Mouse (Mus musculus): ENCODE results near the gene Adamts13. TPM values are rescaled to one million over a fixed set of nuclear protein-coding genes. Genes with fewer than 3 reads are reported as not detected.

Adamts13 gene
- polyA plus RNA-seq (2012; rRNA removed) = 0.04 and 0.10 TPM in 2 replicates

DNA sequence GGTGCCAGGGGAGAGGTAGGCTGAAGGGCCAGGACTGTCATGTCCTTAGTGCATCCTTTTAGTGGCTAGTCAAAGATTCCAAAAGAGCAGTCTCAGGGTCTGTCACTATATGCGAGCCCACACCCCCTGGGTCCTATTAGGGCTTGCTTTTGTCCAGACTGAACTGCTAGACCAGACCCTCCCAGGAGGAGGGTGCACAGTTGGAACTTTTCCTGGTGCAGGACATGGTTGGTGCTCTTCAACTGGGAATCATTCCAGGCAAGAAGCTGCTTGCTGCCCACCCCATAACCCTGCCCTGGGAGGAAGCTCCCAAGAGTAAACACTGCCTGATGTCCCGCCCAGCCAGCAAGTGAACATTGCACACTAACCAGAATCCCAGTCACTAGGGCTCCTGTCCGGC lies at the start of gene Adamts13:
Adamts13 (plus strand) TSS at position 301 of the 400 bp plus-strand sequence.
- DNase-seq (ENCODE audit: low read depth) = no peak

DNA sequence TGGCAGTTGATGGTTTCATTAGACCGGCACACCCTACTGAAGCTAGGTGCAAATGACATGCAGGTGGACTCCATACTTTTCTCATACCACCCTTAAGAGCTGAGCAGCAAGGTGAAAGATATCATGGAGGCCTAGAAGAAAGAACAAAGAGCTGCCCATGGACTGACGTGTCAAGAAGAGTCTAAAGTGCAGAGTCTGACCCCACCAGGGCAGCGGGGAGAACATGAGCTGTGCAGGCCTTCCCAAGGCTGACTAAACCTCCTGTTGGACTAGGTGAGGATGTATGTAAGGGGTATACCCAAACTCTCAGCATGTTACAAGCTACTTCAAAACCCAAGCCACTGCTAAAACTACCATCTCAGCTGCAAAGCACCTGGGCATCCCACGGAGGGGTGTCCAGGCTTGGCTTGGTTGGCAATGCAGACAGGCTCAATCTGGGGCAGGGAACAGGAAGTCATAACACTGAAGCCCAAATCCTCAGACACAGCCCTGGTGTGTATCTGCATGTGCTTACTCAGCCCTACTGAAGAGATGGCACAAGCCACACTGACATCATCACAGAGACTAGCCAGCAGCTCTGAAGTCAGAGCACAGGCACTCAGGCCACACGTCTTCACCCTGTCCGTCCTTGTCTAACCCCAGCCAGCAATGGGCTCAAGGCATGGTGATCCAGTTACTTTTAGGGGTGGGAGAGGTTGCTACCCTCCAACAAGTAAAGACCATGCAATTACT lies 45.3 kb upstream of the Adamts13 start:
- no peak for DNase-seq (ENCODE audit: low read depth)

DNA sequence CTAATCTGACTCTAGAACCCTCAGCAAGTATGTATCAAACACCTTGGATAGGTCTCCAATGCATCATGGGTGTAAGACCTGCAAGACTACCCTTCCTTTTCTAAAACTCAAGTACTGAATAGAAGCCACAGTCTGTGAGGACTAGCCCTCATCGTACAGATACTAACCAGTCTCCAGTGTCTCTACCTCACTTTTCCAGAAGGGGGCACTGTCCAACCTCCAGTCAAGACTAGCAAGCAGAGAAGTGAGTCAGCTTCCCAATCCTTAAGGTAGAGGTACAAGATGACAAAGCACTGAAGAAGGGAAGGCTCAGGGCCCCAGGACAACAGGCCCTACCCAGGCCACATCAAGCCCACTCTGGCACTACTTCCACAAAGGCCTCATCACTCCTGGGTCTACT lies 42.8 kb upstream of the Adamts13 start:
- no peak for DNase-seq (ENCODE audit: low read depth)

DNA sequence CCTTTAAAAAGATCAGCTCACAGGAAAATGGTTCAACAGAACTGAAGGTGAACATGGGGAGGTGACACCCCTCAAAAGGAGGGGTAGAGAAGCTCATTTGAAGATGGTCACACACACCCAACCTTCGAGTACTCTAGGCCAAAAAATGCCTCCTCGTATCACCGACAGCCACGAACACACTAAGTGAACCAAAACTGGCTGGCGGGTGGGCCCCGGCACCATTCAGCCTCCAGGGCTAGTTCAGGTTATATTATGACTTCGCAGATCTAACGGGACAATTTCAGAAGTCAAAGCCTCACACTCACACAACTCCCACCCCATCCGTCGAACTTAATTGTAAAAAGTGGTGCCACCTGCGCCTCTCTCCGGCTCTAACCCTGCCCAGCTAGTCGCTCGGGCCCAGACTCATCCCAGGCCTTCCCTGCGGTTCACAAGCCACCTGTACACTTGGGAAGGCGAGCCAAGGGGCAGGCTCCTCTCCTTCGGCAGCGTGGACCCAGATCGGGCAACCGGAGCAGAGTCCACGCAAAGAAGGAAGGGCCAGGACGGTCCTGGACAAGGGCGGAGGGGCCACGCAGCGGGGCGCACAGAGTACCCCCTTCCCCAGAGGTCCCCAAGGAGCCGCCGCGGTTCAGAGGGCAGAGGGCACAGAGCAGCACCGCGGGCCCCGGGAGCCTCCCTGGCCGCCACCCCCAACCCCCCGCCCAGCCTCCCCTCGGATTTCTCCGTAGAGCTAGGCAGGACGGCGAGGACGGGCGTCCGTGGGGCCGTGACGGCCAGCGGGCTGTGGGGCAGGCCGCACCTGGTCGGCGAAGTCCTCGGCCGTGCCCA lies 40.5 kb upstream of the Adamts13 start:
- no peak for DNase-seq (ENCODE audit: low read depth)

DNA sequence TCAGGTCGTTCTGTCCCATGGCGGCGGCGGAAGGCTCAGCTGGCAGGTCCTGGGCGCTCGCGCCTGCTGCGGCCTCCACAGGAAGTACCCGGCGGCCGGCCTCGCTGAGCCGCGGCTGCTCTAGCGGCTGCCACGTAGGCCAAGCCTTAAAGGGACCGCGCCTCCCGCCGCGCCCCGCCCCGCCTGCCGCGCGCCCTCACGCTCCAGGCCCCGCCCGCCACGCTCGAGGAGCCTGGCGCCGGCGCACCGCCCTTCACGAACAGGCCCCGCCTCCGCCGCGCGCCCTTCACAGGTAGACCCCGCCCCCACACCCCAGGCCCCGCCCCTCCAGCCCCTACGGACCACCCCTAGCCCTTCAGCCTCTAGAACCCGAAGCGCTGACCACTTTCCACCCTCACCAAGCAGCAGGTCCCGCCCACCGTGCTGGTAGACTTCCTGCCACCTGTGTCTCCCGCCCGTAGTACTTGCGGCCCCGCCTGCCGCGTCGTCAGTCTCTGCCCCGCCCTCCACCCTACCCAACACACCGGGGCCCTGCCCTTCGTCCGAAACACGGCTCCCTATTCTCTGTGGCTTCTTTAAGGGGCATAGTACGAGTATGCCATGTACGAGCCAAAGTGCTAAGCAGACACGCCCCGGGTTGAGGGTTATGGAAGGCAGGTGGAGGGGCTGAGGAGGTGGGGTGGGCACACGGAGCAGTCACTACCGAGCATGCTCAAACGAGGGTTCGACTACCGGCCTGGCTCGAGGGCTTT lies 39.7 kb upstream of the Adamts13 start, which contains the start of the genes Surf4 and Stkld1:
Surf4 (minus strand) TSS at position 625 of the 752 bp plus-strand sequence.
Stkld1 (plus strand) TSS at position 744 of the 752 bp plus-strand sequence.
- no peak for DNase-seq (ENCODE audit: low read depth)

DNA sequence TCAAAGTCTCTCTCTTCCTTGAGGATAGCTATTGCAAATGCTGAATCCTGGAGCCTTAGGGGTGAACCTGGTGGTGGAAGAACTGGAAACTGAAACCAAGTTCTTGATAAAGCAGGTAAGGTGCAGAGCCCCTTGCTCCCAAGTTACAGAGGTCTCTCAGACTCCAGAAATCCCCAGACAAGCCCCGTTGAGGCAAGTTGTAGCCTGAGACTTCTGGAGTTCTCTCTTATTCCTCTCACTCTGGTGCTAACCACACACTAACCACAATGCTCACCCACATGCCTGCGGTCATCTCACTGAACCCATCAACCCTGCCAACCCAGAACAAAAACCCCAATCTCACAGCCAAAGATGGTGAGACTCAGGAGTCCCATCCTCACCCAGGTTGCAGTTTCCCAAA lies 37.9 kb upstream of the Adamts13 start:
- no peak for DNase-seq (ENCODE audit: low read depth)

DNA sequence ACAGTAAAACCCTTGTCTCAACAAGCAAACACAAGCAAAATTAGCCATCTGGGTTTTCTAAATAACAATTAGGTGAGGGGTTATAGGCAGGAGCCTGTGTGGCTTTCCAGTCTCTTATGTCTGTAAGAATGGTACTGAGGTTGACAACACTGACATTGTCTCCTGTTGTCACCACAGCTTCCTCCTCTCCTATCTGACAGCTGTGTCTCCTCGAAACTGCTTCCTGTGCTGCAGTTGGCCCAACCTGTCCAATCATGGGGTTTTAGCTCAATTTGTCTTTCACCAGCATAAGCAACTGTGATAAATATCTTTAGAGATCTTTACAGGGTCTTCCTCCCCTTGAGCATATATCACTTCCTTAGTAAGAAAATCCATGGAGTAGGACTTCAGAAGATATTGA lies 36.8 kb upstream of the Adamts13 start:
- no peak for DNase-seq (ENCODE audit: low read depth)

DNA sequence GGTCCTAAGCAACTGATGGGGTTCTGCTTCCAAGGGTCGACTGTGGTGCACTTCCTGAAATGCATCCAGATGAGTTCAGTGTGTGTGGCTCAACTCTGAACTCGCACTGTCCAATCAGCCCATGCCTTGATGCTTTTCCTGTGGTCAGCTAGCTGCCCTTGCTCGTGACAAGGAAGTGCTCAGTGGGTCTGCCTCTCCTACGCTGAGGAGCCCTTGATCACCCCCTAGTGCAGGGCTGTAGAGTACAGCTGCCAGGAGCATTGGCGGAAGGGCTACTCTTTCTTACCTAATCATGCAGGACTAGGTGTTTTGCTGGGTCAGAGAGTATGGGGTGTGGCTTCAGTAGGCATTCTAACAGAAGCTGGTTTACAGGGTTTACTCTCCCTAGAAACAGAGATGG lies 31.7 kb upstream of the Adamts13 start:
- DNase-seq (ENCODE audit: low read depth) = no peak

DNA sequence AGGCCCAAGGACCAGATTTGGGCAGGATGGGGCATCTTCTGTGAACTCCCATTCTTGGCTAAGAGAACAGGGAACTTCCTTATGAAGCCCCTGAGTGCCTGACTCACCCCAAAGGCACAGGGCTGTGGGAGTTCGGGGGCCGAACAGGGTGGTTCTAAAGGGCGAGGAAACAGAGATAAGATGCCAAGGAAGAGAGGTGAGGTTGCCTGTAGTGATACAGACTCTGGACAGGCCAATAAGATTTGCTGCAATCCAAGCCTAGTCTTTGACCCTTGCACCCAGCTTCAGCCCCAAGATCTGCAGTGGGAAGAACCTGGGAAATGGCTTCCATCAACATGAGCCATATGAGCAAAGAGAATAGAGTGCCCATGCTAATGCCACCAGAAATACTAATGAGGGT lies 30.0 kb upstream of the Adamts13 start:
- DNase-seq (ENCODE audit: low read depth) = no peak

DNA sequence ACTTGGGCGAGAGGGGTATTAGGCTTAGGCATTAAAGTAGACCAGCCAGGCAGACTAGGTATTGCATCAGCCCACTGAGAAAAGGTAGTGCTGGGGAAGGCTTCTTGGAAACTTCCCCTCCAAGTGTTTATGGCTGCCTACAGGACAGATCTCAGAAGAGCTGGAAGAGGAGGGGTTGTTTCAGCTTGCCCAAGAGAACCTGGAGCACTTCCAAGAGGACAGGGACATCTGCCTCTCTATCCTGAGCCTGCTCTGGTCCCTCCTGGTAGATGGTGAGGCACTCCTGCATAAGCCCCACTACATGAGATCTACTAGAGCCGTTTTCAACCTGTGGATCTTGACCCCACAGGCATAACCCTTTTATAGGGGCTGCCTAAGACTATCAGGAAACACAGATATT lies 22.8 kb upstream of the Adamts13 start:
- no peak for DNase-seq (ENCODE audit: low read depth)

DNA sequence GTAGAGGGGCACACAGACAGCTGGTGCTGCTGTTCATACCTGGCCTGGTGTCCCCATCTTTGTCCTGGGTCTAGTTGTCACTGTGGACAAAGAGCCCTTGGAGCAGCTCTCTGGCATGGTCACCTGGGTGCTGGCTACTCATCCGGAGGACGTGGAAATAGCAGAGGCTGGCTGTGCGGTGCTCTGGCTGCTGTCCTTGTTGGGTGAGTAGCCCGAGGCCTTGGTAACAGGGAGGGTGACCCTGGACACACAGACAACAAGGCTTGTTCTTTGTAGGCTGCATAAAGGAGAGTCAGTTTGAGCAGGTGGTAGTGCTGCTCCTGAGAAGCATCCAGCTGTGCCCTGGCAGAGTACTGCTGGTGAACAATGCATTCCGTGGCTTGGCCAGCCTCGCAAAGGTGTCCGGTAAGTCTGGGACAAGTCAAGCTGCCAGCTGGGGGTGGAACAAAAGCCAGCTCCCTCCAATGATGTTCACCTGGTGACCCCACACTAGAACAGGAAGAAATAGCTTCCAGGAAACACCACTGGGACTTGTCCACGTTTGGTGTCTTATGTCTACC lies 21.8 kb upstream of the Adamts13 start:
- no peak for DNase-seq (ENCODE audit: low read depth)

DNA sequence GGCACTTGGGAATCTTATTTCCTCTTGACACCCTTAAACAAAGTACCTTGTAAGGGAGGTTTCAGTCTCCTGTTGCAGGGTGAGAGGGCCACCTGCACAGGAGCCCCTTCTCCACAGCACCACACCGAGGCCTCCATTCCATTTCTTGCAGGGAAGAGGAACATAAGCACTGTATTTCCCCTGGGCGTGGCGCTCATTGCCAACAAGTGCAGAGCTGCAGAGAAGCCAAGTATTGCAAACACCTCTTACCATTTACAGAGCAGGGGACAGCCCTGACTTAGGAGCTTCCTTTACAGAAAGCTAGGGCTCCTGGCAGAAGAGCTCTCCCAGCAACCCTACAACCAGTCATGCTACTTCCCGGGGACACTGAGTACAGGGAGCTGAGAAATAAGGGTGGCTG lies 21.0 kb upstream of the Adamts13 start:
- no peak for DNase-seq (ENCODE audit: low read depth)

DNA sequence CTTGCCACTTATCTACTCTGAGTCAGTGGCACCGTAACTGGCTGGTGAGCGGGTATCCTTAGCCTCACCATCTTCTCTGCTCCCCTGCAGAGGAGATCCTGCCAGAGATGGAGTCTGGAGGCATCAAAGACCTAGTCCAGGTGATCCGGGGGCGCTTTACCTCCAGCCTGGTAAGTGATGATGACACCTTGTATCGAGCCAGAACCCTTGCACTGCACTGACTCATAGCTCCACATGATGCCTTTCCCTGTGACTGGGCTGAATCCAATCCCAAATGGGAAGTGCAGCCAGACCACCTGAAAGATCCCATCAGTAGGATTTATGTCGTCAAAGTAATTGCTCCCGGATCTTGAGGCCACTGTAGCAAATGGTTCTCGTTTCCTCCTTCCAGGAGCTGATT lies 20.4 kb upstream of the Adamts13 start:
- DNase-seq (ENCODE audit: low read depth) = no peak

DNA sequence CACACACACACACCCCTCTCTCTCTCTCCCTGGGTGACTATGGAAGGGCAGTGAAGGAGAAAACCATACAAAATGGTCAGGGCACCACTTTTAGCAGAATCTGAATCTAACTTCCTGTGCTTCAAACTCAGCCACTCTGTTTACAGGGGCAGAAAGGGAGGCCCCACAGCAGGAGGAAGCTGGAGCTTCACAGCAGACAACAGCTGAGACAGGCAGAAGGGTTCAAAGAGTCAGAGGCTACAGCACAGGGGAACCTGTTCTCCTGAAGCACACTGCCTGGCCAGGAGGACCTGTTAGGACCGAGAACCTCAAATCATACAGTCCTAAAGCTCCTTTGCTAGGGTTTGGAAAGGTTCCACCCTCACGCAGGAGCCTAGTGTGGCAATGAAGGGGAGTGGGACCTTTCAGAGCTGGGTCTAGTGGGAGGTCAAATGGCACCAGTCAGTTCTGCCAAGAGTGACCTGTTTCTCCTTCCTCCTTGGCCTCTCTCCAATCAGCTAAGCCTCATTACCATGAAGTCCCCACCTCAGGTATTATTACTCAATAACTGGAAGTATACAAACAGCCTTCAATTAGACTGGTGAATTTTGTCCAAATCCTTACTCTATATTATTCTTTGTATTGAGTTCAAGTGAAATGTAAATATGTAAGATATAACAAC lies 18.4 kb upstream of the Adamts13 start:
- DNase-seq (ENCODE audit: low read depth) = no peak

DNA sequence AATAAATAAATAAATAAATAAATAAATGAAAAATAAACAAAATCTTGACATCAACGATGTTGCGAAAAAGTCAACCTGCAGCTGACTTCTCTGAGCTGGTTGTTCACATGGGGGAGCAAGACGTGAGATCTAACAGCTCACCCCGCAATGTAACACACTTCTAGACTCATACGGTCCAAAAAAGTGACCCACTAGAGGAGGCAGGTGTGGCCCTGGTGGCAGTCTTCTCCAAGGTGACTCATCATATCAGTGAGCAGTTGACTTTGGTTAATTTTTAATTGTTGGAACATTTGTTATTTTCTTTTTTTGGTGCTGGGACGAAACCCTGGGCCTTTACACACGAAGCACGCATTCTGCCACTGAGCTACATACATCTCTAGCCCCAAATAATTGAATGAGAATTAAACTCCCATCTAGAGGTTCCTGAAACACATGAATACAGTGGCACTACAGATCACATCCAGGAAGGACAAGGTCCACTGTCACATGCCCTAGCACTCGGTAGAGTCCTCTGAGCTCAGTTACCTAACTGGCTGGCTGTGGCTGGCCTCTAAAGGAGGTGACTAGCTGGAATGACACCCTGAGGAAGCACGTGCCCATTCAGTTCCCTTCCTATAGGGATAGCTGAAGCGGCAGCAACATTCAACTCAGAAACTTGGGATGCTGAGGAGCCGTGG lies 16.3 kb upstream of the Adamts13 start:
- DNase-seq (ENCODE audit: low read depth) = no peak

DNA sequence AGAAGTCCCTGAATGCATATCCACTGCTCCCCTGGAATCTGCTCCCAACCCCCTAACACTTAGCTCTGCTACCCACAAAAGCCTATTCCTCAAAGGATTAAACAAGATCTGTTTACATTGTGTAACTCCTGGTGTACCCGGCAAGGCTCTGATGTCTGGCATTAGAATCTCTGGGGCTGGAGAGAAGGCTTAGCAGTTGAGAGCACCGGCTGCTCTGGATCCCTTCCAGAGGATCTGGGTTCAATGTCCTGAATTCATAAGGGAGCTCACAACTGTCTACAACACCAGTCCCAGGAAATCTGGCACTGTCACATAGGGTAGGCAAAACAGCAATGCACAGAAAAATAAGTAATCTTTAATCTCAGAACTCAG lies 15.7 kb upstream of the Adamts13 start:
- DNase-seq (ENCODE audit: low read depth) = no peak

DNA sequence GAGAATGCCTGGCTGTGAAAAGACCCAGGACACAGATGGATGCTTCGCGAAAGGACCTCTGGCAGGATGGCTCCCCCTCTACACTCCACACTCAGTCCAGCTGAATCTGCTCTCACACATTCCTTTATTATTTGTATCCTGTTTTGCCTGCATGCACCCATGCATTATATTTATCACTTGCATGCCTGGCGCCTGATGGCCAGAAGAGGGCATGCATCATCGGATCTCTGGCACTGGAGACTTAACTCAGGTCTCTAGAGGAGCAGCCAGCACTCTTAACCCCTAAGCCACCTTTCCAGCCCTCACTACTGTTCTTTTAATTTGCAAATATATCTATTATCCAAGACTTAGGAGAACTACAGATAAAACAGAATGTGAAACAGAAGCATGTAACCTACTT lies 12.5 kb upstream of the Adamts13 start:
- DNase-seq (ENCODE audit: low read depth) = no peak

DNA sequence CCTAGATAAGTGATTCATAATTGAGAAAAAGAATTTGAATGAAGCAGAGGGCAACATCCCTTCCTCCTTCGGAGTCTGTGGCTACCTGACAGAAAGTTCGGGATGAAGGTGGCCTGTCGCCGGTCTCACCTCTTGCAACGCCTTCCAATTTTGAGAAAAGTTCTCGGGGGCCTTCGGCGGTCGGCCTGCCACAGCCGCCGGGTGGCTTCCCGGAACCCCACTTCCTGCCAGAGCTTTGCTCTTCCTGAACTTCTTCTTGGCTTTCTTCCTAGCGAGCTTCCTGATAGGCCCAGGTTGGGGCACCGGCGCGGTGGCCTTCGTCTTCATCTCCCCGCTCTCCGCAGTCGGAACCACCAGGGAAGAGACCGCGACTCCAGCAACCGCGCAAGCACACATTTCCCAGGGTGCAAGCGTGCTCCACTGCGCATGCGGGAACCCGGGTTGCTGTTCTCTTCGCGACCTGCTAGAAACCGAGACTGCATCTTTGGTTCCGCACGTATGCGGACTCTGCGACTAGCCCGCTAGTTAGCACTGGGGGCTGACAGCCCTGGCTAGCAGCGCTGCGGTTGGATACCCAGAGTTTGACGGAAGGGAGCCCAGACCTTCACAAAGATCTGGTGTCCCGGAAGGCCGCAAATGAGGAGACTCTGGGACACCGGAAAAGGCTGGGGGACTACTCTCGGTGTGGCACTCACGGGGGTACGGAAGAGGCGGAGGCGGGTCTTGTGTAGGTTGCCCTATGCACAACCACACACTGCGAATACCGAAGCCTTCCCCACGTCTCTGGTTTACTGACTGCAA lies 9.1 kb upstream of the Adamts13 start, which contains the start of gene Rexo4:
Rexo4 (minus strand) TSS at position 464 of the 801 bp plus-strand sequence.
- no peak for DNase-seq (ENCODE audit: low read depth)

DNA sequence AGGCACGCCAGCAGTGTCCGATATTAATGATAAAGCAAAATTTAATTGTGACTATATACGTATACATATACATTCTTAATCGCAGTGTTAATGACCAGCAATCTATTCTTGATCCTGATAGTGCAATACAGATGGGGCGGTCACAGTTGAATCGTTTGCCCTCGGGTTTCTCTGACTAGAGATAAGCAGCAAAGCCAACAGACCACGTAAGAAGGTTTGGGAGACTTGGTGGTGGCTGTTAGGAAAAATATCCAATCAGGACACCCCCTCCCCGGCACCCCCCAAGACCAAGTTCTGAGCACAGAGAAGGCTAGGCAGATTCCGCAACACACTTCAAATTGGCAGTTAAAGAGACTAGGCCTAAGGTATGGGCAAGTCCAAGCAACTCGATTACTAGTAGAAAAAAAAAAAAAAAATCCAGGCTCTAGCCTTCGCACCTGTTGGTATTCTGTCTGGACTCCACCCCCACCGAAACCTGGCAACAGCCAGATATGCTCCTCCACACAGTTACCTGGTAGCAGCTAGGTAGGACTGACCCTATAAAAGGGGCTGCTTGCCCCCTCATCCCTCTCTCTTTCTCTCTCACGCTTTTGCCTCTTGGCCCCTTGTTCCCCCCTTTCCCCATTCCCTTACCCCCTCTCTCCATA lies 8.4 kb upstream of the Adamts13 start:
- no peak for DNase-seq (ENCODE audit: low read depth)

Measured in gonadal fat pad, adult 2 months (tissue).